Mouse (Mus musculus) C2C12 (cell line): ENCODE data around the gene Gm11549. TPM values are rescaled to one million over a fixed set of nuclear protein-coding genes. Genes with fewer than 3 reads are reported as not detected.
A peak's percentile ranks its signal among the peaks of the same experiment; 100 is the strongest.

Source experiments
- H3K27me3 ChIP-seq: one replicate; pipeline ENCODE4 v1.6.1; 2011; ENCODE audit not compliant: control insufficient read depth, insufficient read depth, insufficient read length
- H3K36me3 ChIP-seq: one replicate; pipeline ENCODE4 v1.6.1; 2011; ENCODE audit not compliant: control insufficient read depth, insufficient read depth
- H3K4me3 ChIP-seq: one replicate; pipeline ENCODE4 v1.5.1; 2011; ENCODE audit warnings: mild to moderate bottlenecking, control low read depth; ENCODE audit not compliant: poor library complexity, insufficient read depth, severe bottlenecking
- H3K79me2 ChIP-seq: one replicate; pipeline ENCODE4 v1.6.1; 2011; ENCODE audit not compliant: control insufficient read depth, insufficient read depth
- H3K79me3 ChIP-seq: one replicate; pipeline ENCODE4 v1.6.1; 2011; ENCODE audit warnings: low read depth, control low read depth
- H3ac ChIP-seq: one replicate; pipeline ENCODE3; 2011; ENCODE audit warnings: low read depth; ENCODE audit not compliant: control insufficient read depth, insufficient read length
- CEBPB ChIP-seq: IDR thresholded peaks from one replicate; pipeline ENCODE4 v1.6.1; 2011; ENCODE audit warnings: low read depth, mild to moderate bottlenecking, control low read depth, moderate library complexity
- CTCF ChIP-seq: IDR thresholded peaks from one replicate; pipeline ENCODE4 v1.5.1; 2011; ENCODE audit not compliant: control insufficient read depth, insufficient read depth, insufficient read length
- FOSL1 ChIP-seq: IDR thresholded peaks from one replicate; pipeline ENCODE4 v1.8.0; 2011; ENCODE audit warnings: mild to moderate bottlenecking, low read length; ENCODE audit not compliant: poor library complexity, insufficient read depth, severe bottlenecking
- MAX ChIP-seq: IDR thresholded peaks from one replicate; pipeline ENCODE4 v1.6.1; 2011; ENCODE audit warnings: mild to moderate bottlenecking, control low read depth
- MYOD1 ChIP-seq: IDR thresholded peaks from one replicate; pipeline ENCODE4 v1.6.1; 2011; ENCODE audit warnings: low read depth; ENCODE audit not compliant: control insufficient read depth, insufficient read length
- MYOG ChIP-seq: IDR thresholded peaks from one replicate; pipeline ENCODE4 v1.6.1; 2011; ENCODE audit not compliant: control insufficient read depth, insufficient read length; ENCODE audit errors: extremely low read depth
- USF1 ChIP-seq: IDR thresholded peaks from one replicate; pipeline ENCODE4 v1.6.1; 2011; ENCODE audit warnings: low read depth, mild to moderate bottlenecking, control low read depth, moderate library complexity
- polyA plus RNA-seq: library from polyadenylated mRNA; unstranded; fragments of >200 nt; fragmentation: generic; extraction: Trizol; gene quantifications from one replicate; pipeline ENCODE4 v1.2.1, GENCODE M21; 2012; ENCODE audit warnings: missing spikeins

Gm11549 gene
- polyA plus RNA-seq, 1 experiment = not detected

GRCm38 (mm10) chr3:36486881-36487280 is 34.7 kb downstream of the Gm11549 start:
- H3K79me2 ChIP-seq = no peaks in the 10 kb centered on the region
- H3K79me3 ChIP-seq = no peaks in the 10 kb centered on the region
- no peak overlapping the region for H3K4me3 ChIP-seq
- H3K27me3 ChIP-seq = no peaks in the 10 kb centered on the region
- H3ac ChIP-seq = no peak overlapping the region
- TF ChIP-seq USF1 (no peak), MYOG (no peak), MYOD1 (no peak), CTCF (no peak), FOSL1 (no peak), MAX (no peak), CEBPB (no peak)
- no peaks in the 10 kb centered on the region for H3K36me3 ChIP-seq

DNA sequence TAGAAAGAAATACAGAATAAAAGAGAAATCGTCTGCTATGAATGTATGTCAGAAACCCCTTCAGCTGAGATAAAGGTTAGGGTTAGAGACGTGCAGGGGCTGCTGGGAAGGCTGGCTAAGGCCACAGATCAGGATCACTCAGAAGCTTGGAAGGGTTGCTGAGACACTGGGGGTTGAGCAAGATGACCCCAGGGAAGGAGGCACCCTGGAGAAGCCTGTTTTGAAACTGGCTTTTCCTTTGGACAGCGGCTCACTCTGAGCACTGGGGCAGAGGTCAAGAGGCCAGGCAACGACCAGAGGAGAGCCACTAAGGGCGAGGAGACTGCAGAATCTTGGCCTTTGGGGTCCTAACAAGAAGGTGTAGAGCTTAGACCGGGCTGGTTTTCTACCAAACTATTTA is 35.4 kb downstream of the Gm11549 start:
- TF ChIP-seq CEBPB = no peak
- no peak for TF ChIP-seq MAX
- TF ChIP-seq MYOG = no peak
- no peak for TF ChIP-seq MYOD1
- TF ChIP-seq CTCF = no peak
- TF ChIP-seq USF1 = no peak
- TF ChIP-seq FOSL1 = no peak
- Histone ChIP-seq H3K79me3 (no peaks in the 10 kb centered on the region), H3K79me2 (no peaks in the 10 kb centered on the region), H3K36me3 (no peaks in the 10 kb centered on the region), H3K27me3 (no peaks in the 10 kb centered on the region), H3ac (no peak overlapping the region), H3K4me3 (no peak overlapping the region)

DNA sequence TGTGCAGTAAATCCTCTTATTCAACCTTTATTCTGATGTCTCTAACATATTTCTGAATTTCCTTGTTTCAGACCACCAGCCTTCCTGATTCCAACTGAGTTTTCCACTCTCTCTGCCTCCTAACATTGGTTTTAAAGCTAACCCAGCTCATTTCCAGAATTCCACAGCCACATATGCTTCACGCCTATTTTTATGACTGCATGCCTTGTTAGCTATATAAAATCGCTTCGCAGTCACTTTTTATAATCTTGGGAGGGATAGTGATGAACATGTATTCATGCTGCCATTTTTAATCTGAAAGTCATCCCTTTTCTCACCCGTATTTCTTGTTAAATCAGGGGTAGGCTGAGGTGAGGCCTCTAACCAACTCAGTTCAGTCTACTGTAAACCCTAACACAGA is 37.3 kb downstream of the Gm11549 start:
- Histone ChIP-seq H3K79me3 (no peaks in the 10 kb centered on the region), H3ac (no peak overlapping the region), H3K27me3 (no peaks in the 10 kb centered on the region), H3K4me3 (no peak overlapping the region), H3K79me2 (no peaks in the 10 kb centered on the region), H3K36me3 (no peaks in the 10 kb centered on the region)
- TF ChIP-seq MYOD1 = no peak
- no peak for TF ChIP-seq CTCF
- TF ChIP-seq CEBPB = no peak
- no peak for TF ChIP-seq MYOG
- no peak for TF ChIP-seq MAX
- no peak for TF ChIP-seq USF1
- no peak for TF ChIP-seq FOSL1

DNA sequence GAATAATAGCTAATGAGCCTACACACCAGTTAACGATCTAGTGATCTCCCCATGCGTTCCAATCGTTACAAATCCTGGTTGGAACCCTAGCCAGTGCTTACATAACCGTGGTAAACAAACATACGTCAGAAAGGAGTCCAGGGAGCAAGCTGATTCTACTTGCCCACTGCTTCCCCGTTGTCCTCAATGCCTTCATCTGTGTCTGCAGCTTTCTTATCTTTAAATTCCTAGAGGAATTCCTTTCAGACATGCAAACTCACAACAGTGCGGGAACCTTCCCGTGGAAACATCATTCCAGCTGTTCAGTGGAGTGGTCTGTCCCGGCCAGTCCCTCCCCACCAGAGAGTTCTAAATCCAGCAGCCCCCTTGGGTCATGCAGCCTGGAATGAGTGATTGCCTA is 38.7 kb downstream of the Gm11549 start:
- no peak overlapping the region for H3K4me3 ChIP-seq
- no peaks in the 10 kb centered on the region for H3K79me2 ChIP-seq
- TF ChIP-seq MYOD1 (no peak), CEBPB (no peak), CTCF (no peak), USF1 (no peak), MAX (no peak), MYOG (no peak), FOSL1 (no peak)
- H3K36me3 ChIP-seq = no peaks in the 10 kb centered on the region
- H3ac ChIP-seq = no peak overlapping the region
- no peaks in the 10 kb centered on the region for H3K27me3 ChIP-seq
- no peaks in the 10 kb centered on the region for H3K79me3 ChIP-seq

DNA sequence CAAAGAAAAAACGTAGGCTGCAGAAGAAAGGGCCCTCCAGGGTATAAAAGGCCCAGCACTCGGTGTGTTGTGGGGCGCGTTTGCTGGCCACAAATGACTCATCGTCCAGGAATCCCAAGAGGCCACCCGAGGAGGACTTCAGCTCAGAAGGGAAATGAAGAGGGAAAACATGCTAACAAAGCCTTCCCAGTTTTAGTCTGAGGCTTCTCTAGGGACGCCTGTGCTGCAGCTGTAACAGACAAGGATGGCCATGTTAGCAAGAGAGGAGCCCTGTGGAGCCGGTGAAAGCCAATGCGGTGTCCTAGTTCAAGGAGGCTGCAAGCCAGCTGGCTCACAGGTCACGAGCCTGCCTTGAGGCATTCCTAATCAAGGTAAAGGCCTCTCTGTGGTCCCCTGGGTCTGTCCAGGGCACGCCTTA is 39.8 kb downstream of the Gm11549 start:
- Histone ChIP-seq H3K36me3 (no peaks in the 10 kb centered on the region), H3K79me2 (peaks cover under 1% of the 10 kb centered on the region), H3K79me3 (no peaks in the 10 kb centered on the region), H3K4me3 (peak overlapping the region; percentile 12), H3ac (no peak overlapping the region), H3K27me3 (no peaks in the 10 kb centered on the region)
- TF ChIP-seq FOSL1 (peak; percentile 86), MYOG (no peak), MAX (peak; percentile 86), CEBPB (no peak), USF1 (no peak)

- TF ChIP-seq CEBPB (peak; percentile 70), MAX (no peak)
- Histone ChIP-seq H3K27me3 (no peaks in the 10 kb centered on the region), H3ac (no peak overlapping the region), H3K36me3 (no peaks in the 10 kb centered on the region), H3K4me3 (no peak overlapping the region), H3K79me2 (peaks cover 11% of the 10 kb centered on the region), H3K79me3 (no peaks in the 10 kb centered on the region)
Observed at GRCm38 (mm10) chr3:36480486-36480885, 41.1 kb downstream of the Gm11549 start.
